Mouse (Mus musculus): ENCODE data around the gene Nags. TPM values are rescaled to one million over a fixed set of nuclear protein-coding genes. Genes with fewer than 3 reads are reported as not detected.
A peak's percentile ranks its signal among the peaks of the same experiment; 100 is the strongest.

Nags gene
- polyA plus RNA-seq, 1 experiment from 2014 or later = 0.30 TPM

DNA sequence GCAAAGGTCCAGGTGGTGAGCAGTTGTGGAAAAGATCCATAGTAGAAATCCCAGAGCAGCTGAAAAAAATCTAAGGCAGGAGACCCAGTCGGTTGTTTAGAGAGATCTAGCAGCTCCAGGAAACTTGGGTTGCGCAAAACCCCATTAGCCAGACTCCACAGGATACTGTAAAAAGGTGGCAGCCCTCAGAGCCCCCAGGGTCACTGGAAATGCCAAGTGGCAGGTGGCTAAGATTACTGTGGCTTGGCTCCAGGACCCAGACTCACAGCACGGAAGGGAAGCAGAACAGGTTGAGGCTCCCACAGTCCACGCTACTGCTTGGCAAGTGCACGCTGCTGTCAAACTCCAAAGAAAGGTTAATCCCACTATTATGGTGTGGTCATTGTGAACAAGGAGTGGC is 14.5 kb downstream of the Nags start:
- WGBS = 81% methylated on average over 5 of the region's 5 CpGs
- Histone ChIP-seq H3K4me1 (peaks cover 10% of the 10 kb centered on the region), H3K4me2 (no peak overlapping the region), H3K27me3 (replicated peaks) (no peaks in the 10 kb centered on the region), H3K4me3 (no peak overlapping the region), H3K9me3 (no peaks in the 10 kb centered on the region), H3K36me3 (replicated peaks) (peaks cover 15% of the 10 kb centered on the region), H3K27ac (no peak overlapping the region), H3K9ac (no peak overlapping the region)
- no peak for ATAC-seq (replicated peaks)

DNA sequence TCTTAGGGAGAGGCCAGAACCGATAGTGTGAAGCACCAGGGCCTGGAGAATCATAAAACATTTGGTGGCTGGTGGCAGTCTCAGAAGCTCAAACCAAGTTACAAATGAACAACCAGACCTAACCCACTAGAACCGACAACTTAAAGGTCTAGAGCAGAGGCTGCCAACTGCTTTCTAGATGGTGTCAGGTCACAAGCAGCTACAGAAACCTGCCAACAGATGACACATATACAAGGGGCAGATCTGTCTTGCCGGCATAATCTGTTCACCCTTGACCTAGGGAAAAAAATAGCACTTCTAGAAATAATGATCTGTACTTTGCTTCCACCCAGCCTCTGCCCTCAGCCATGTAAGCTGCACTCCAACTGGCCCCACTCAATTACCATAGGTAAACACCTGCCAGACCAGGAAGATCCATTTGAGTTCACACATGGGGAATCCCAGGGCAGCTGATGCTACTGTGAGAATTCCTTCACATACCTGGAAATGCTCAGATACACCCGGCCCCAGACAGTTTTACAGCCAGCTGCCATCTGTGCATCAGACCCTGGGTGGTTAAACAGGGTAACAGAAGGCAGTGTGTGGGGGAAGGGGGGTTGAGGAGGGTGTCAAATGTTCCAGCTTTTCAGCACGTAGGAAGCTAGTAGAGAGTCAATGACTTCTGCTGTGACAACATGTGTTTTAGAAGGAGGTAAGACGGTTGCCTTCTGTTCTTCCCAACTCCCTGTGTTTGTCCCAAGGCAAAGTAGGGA is 20.8 kb downstream of the Nags start:
- Histone ChIP-seq H3K4me2 (no peak overlapping the region), H3K9ac (no peak overlapping the region), H3K4me1 (no peaks in the 10 kb centered on the region), H3K27me3 (replicated peaks) (no peaks in the 10 kb centered on the region), H3K9me3 (no peaks in the 10 kb centered on the region), H3K4me3 (no peak overlapping the region), H3K36me3 (replicated peaks) (peaks cover 44% of the 10 kb centered on the region), H3K27ac (no peak overlapping the region)
- no peak for ATAC-seq (replicated peaks)
- 78% methylated on average over 6 of the region's 6 CpGs for WGBS

DNA sequence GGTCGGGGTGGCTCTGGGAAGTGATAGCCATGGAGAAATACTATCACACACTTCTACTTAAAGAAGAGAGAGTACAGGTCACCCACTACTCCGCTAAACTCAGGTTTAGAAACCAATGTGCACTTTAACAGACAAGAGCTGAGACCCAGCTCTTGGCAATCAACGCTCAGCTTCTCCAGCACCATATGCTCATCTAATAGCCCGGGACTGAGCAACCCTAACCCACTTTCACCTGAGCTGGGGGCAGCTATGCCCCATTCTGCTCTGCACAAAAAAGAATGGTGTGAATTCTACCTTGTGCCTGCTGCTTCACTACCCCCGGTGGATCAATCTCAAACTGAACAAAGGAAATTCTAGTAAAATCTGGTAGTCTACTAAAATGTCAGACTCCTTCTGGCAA is 22.2 kb downstream of the Nags start:
- Histone ChIP-seq H3K36me3 (replicated peaks) (peaks cover 41% of the 10 kb centered on the region), H3K27ac (no peak overlapping the region), H3K4me3 (no peak overlapping the region), H3K4me2 (no peak overlapping the region), H3K9ac (no peak overlapping the region; the same call in 1 of the 2 replicates), H3K4me1 (no peaks in the 10 kb centered on the region), H3K9me3 (no peaks in the 10 kb centered on the region), H3K27me3 (replicated peaks) (no peaks in the 10 kb centered on the region)
- no peak for ATAC-seq (replicated peaks)
- WGBS = 93% methylated on average over 5 of the region's 5 CpGs

DNA sequence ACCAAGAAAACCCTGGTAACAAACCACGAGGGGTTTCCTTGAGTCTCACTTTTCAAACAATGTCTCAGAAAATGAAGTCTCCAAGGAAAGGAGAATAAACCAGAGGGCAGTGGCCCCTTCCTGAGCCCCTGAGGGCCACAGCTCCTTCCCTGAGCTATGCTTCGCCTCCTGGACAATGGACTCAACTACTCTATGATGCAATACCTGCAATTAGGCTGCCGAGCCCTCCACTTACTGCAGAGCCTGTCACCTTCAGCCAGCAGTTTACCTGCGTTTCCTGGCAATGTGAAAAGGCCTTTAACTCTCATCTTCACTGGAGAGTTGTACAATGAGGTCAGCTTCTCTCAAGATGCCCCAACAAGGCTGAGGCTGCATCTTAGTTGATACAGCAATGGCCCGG is 23.4 kb downstream of the Nags start:
- WGBS = 86% methylated on average over 5 of the region's 5 CpGs
- H3K4me2 ChIP-seq = no peak overlapping the region
- peaks cover 35% of the 10 kb centered on the region for H3K36me3 ChIP-seq (replicated peaks)
- no peaks in the 10 kb centered on the region for H3K27me3 ChIP-seq (replicated peaks)
- no peak for ATAC-seq (replicated peaks)
- no peak overlapping the region for H3K9ac ChIP-seq
- no peaks in the 10 kb centered on the region for H3K9me3 ChIP-seq
- no peak overlapping the region for H3K27ac ChIP-seq
- no peaks in the 10 kb centered on the region for H3K4me1 ChIP-seq
- no peak overlapping the region for H3K4me3 ChIP-seq

DNA sequence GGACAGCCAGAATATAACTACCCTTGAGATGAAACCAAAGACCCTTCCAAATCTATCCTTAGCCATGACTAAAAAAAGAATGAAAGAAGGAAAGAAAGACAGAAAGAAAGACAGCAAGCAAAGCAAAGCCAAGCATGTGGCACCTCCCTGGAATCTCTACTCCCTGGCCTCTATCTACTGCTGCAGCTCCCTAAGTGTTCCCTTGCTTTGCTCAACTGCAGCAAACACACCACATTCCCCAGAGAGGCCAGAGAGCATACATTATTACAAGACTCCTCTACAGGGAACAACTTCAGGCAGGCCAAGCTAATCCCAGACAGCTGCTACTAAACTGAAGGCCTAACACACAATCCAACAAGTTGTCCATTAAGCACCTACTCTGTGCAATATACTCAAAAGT is 34.5 kb downstream of the Nags start:
- Histone ChIP-seq H3K27me3 (replicated peaks) (no peaks in the 10 kb centered on the region), H3K4me3 (no peak overlapping the region), H3K4me2 (no peak overlapping the region), H3K9me3 (no peaks in the 10 kb centered on the region), H3K4me1 (peaks cover 22% of the 10 kb centered on the region), H3K9ac (no peak overlapping the region), H3K27ac (no peak overlapping the region), H3K36me3 (replicated peaks) (peaks cover 12% of the 10 kb centered on the region)
- no peak for ATAC-seq (replicated peaks)

DNA sequence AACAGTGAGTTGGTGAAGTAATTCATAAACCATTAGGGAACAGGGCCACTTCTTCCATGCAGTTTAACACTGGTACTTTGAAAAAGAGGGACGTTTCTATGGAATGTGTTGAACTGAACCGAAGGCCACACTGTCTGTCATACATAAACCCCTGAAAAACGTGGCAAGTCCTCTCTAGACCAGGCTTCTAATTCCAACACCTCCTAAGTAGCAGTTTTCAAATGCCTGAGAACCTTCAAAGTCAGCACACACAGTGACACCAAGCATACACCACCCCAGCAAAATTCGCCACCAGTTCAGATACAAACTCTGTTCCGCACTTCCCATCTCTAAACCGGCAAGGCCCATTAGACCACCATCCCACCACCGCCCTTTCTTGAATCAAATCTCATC is 38.9 kb downstream of the Nags start:
- Histone ChIP-seq H3K9me3 (no peaks in the 10 kb centered on the region), H3K27me3 (replicated peaks) (no peaks in the 10 kb centered on the region), H3K9ac (peak overlapping the region; percentile 95), H3K4me3 (peak overlapping the region; percentile 86), H3K4me1 (peaks cover 33% of the 10 kb centered on the region), H3K4me2 (peak overlapping the region; percentile 73), H3K36me3 (replicated peaks) (peaks cover 6% of the 10 kb centered on the region; the same call in 1 of the 2 replicates), H3K27ac (peak overlapping the region; percentile 98)
- no peak; the same call in 1 of the 2 replicates for ATAC-seq (replicated peaks)
- WGBS = 5% methylated on average over 7 of the region's 7 CpGs

DNA sequence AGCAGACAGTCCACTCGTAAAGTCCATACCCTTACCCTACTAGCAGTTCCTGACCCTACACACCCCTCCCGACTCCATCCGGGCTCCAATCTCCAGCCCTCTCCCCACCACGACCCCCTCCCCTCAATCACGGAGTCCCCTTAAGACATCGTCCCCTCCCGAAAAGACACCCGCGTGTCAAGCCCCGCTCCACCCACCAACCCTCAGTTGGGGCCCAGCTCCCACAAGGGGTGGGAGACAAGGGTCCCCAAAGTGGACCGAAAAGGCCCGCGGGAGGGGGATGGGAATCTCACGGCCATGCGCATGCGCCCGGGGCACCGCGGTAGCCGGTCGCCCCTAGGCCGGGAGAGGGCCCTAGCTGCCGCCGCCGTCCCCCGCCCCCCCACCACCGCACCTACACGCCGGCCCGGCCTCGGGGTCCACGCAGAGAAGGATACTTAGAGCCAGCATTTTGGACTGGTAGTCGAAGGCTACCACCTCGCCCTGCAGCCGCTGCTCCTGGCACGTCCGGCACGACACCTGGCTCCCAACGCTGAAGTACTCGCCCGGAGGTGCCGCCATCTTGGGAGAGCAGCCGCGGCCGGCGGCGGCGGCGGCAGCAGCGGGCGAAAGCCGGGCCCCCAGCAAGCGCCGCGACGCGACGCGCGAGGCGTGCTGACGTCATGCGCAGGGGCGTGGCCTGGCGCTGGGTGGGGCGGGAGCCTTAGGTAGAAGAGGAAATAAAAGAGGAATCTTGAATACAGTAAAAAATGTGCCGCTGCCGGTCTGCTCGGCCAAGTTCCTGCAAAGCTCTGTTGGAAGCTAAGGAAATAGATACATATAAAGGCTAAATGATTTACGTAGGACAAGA is 39.6 kb downstream of the Nags start, which contains the start of gene Lsm12:
Gene Lsm12 (minus strand): TSS at position 651 of the 850 bp plus-strand sequence.
- Histone ChIP-seq H3K9me3 (no peaks in the 10 kb centered on the region), H3K4me2 (peak within 1 kb of the TSS; percentile 73), H3K4me1 (peaks cover 32% of the 10 kb centered on the region), H3K27me3 (replicated peaks) (no peaks in the 10 kb centered on the region), H3K36me3 (replicated peaks) (peaks cover 6% of the 10 kb centered on the region; the same call in 1 of the 2 replicates), H3K4me3 (peak within 1 kb of the TSS; percentile 86), H3K9ac (peak within 1 kb of the TSS; percentile 95), H3K27ac (peak within 1 kb of the TSS; percentile 98)
- WGBS = under 1% methylated on average over 69 of the region's 70 CpGs
- peak; percentile 85 for ATAC-seq (replicated peaks)

DNA sequence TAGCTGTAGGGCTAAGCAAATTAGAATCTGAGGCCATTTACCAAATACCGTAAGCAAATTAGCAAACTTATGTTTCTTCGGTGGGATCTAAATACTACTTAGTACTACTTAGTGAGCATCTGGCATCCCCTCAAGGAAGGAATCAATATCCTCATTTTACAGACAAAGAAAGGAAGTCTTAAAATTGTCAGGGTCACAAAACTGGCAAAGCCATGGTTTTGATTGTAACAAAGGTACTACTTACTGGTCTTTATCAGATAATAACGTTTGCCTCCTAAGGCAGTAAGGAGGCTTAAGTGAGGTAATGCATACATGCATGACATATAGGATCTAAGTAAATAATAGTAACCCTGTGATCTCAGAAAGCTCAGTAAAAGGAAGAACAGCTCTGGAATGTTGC is 40.4 kb downstream of the Nags start:
- Histone ChIP-seq H3K4me3 (peak overlapping the region; percentile 86), H3K9ac (peak overlapping the region; percentile 95; the same call in 1 of the 2 replicates), H3K36me3 (replicated peaks) (peaks cover 6% of the 10 kb centered on the region; the same call in 1 of the 2 replicates), H3K27ac (peak overlapping the region; percentile 98), H3K27me3 (replicated peaks) (no peaks in the 10 kb centered on the region), H3K9me3 (no peaks in the 10 kb centered on the region), H3K4me2 (peak overlapping the region; percentile 73), H3K4me1 (peaks cover 37% of the 10 kb centered on the region)
- ATAC-seq (replicated peaks) = no peak
- 48% methylated on average over 3 of the region's 3 CpGs for WGBS

DNA sequence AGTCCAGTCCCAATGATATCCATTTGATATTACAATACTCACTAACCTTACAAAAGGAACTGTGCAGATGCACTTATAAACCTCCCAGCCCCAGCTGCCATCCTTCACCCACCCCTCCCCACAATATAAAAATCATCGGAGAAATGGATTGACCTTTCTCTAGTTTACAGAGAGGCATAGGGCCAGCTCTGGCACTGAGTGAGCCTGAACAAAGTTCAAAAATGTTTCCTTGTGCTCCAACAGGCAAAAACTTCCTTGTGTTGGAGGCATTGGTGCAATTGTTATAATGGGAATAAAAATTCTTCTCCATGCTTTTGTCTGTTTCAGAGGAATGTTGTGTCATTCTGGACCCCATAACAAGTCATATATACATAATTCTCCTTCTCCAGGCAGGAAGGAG is 40.9 kb downstream of the Nags start:
- H3K4me1 ChIP-seq = peaks cover 42% of the 10 kb centered on the region
- H3K36me3 ChIP-seq (replicated peaks) = peaks cover 2% of the 10 kb centered on the region; the same call in 1 of the 2 replicates
- no peaks in the 10 kb centered on the region for H3K9me3 ChIP-seq
- H3K4me2 ChIP-seq = no peak overlapping the region; the same call in 1 of the 2 replicates
- H3K9ac ChIP-seq = no peak overlapping the region
- no peak overlapping the region for H3K27ac ChIP-seq
- WGBS = 91% methylated on average over 1 of the region's 1 CpGs
- no peaks in the 10 kb centered on the region for H3K27me3 ChIP-seq (replicated peaks)
- H3K4me3 ChIP-seq = no peak overlapping the region
- ATAC-seq (replicated peaks) = no peak

DNA sequence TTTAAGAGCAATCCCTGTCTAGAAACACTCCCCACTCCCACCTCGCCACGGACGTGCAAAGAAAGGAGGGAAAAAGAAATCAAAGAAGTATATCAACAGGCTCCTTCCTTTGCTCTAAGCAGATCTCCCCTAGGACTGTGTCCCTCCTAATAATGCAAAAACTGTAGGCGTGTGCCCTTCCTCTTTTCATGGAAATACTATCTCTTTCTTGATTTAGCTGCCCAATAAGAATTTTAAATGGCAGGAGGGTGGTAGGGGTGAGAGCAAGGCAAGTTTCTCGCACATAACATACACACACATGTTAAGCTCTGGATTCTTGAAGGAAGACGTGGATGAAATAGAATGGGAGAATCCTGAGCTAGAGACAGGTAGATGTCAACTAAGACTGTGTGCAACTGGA is 43.7 kb downstream of the Nags start:
- WGBS = 74% methylated on average over 6 of the region's 6 CpGs
- H3K27me3 ChIP-seq (replicated peaks) = no peaks in the 10 kb centered on the region
- H3K4me1 ChIP-seq = peaks cover 32% of the 10 kb centered on the region
- H3K4me2 ChIP-seq = peak overlapping the region; percentile 79
- peak; percentile 1; the same call in 1 of the 2 replicates for ATAC-seq (replicated peaks)
- no peaks in the 10 kb centered on the region for H3K9me3 ChIP-seq
- H3K36me3 ChIP-seq (replicated peaks) = 0 out of 2 replicates have a peak, but pooled peaks cover 4% of the 10 kb centered on the region
- peak overlapping the region; percentile 64 for H3K4me3 ChIP-seq
- peak overlapping the region; percentile 80 for H3K27ac ChIP-seq
- H3K9ac ChIP-seq = peak overlapping the region; percentile 67; the same call in 1 of the 2 replicates

DNA sequence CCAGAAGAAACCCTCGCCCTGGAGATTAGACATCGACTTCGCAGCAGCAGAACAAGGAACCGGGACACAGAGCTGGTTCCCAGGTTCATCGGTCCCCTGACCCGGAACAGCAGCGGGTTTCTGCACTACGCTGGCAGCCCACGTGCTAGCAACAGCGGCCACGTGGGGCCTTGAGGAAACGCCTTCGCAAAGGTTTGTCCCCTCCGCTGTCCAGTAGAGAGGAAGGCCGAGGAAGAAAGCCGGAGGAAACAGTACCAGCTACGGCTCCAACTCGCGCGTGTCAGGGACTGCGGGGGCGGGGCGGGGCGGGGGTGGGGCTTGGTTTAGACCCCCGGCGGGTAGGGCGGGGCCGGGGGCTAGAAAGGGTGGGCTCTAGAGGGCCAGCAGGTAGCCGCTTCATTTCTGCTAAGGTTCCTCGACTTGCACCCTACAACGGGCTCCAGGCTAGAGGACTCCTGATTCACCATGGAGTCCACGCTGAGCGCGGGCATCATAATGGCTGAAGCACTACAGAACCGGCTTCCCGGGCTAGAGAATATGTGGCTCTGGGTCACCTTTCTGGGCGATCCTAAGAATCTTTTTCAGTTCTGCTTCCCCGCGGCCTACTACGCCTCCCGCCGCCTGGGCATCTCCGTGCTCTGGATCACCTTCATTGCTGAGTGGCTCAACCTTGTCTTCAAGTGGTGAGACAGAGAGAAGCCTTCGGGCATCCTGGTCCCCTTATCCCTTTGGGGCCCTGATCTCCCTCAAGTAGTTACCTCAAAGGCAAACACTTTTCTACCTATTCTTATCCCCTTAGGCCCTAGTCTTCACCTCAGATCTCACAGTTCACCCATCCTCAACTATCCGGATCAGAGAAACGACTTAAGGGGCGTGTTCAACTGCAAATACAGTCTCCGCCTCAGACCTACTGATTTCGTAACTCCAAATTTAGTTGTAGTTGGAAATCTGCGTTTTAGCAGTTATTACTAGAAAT is 44.4 kb downstream of the Nags start, which contains the start of gene G6pc3:
Gene G6pc3 (plus strand): TSS at position 160 of the 976 bp plus-strand sequence.
- whole genome bisulfite sequencing = 2% methylated on average over 50 of the region's 50 CpGs
- peaks cover 7% of the 10 kb centered on the region; the same call in 1 of the 2 replicates for H3K36me3 ChIP-seq (replicated peaks)
- ATAC-seq (replicated peaks) = peak; percentile 89
- peak within 1 kb of the TSS; percentile 64 for H3K4me3 ChIP-seq
- no peaks in the 10 kb centered on the region for H3K9me3 ChIP-seq
- peak within 1 kb of the TSS; percentile 80 for H3K27ac ChIP-seq
- H3K27me3 ChIP-seq (replicated peaks) = no peaks in the 10 kb centered on the region
- peak within 1 kb of the TSS; percentile 67 for H3K9ac ChIP-seq
- H3K4me2 ChIP-seq = peak within 1 kb of the TSS; percentile 79
- peaks cover 28% of the 10 kb centered on the region for H3K4me1 ChIP-seq
